Mouse (Mus musculus) thymus, adult 2 months (tissue): ENCODE results near the gene Olfr91. TPM values are rescaled to one million over a fixed set of nuclear protein-coding genes. Genes with fewer than 3 reads are reported as not detected.

Experiments
- DNase-seq: peaks from one replicate; pipeline ENCODE4 v3.0.0; 2021
- H3K27ac ChIP-seq: fragments of 200-500 bp; 2 replicates; pipeline ENCODE4 v1.5.1; 2012; ENCODE audit warnings: low read length, control low read depth; ENCODE audit not compliant: control insufficient read depth, insufficient read depth
- H3K27me3 ChIP-seq: fragments of 200-500 bp; 2 replicates; pipeline ENCODE4 v1.6.1; 2012; ENCODE audit warnings: mild to moderate bottlenecking, low read length, moderate library complexity, mixed read lengths; ENCODE audit not compliant: control insufficient read depth, insufficient read depth
- H3K36me3 ChIP-seq: fragments of 200-500 bp; 2 replicates; pipeline ENCODE4 v1.6.1; 2012; ENCODE audit warnings: mild to moderate bottlenecking, low read length, moderate library complexity; ENCODE audit not compliant: control insufficient read depth, insufficient read depth
- H3K4me1 ChIP-seq: fragments of 200-500 bp; replicated peaks from 2 replicates; pipeline ENCODE4 v1.6.1; 2012; ENCODE audit warnings: low read length; ENCODE audit not compliant: control insufficient read depth, insufficient read depth
- H3K4me3 ChIP-seq: fragments of 200-500 bp; 2 replicates; pipeline ENCODE4 v1.5.1; 2012; ENCODE audit warnings: mild to moderate bottlenecking, low read length, control low read depth, moderate library complexity; ENCODE audit not compliant: control insufficient read depth, insufficient read depth
- CTCF ChIP-seq: fragments of 200-500 bp; IDR thresholded peaks from 2 replicates; pipeline ENCODE4 v1.5.1; 2012; ENCODE audit warnings: mild to moderate bottlenecking, control low read depth, low read length, moderate library complexity, borderline replicate concordance; ENCODE audit not compliant: control insufficient read depth, poor library complexity, insufficient read depth; ENCODE audit errors: extremely low read depth
- POLR2A ChIP-seq: fragments of 200-500 bp; IDR thresholded peaks from 2 replicates; pipeline ENCODE4 v1.6.1; 2012; ENCODE audit warnings: mild to moderate bottlenecking, low read length, control low read depth, moderate library complexity; ENCODE audit not compliant: control insufficient read depth, poor library complexity, insufficient read depth; ENCODE audit errors: extremely low read depth
- WGBS: fragments of 180-500 bp; shearing (Covaris S2); methylation state at CpG from one replicate; pipeline ENCODE4 v1.1.7; 2018; 5-methylcytosine and 5-hydroxymethylcytosine counted together
- polyA plus RNA-seq: library from polyadenylated mRNA; depleted of rRNA; stranded (reverse); fragments of >200 nt; gene quantifications from 2 replicates; pipeline ENCODE4 v1.2.3, GENCODE M21; 2012

Olfr91 gene
- polyA plus RNA-seq, 1 experiment, result not detected

GRCm38 (mm10) chr17:37063686-37064495 lies 34.2 kb downstream of the Olfr91 start:
- TF ChIP-seq CTCF, result no peak
- no peak for TF ChIP-seq POLR2A
- Histone ChIP-seq H3K27ac (no peak overlapping the region), H3K27me3 (no peaks in the 10 kb centered on the region), H3K4me3 (no peak overlapping the region), H3K36me3 (peaks cover 54% of the 10 kb centered on the region), H3K4me1 (no peaks in the 10 kb centered on the region)
- DNase-seq, result no peak
- 94% methylated on average over 11 of the region's 11 CpGs for WGBS

- WGBS, result 94% methylated on average over 10 of the region's 10 CpGs
Observed at GRCm38 (mm10) chr17:37063063-37063462, 35.0 kb downstream of the Olfr91 start.

DNA sequence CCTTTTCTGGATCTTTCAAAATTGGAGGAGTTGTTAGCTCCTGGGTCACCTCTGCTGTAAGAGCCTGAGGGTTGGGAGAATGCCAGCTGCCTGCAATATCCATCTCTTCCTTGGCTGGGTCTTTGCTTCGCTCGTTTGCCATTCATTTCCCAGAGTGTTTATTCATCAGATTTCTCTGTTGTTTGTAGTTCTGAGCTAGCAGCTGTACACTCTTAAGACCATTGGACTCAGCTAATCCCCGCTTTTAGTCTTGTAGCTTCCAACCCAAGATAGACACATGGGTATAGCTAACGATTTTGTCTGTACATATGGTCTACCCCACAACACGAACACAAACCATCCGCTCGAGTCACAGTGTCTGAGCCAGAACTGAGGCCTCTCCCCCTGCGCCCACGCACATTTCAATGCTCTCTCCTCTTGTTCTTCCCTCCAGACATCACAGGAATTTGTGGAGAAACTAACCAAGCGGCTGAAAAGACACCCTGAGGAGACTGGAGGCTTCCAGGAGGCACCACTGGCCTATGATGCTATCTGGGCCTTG lies 35.9 kb downstream of the Olfr91 start:
- no peak for TF ChIP-seq POLR2A
- TF ChIP-seq CTCF, result no peak
- Histone ChIP-seq H3K36me3 (peaks cover 56% of the 10 kb centered on the region), H3K4me1 (no peaks in the 10 kb centered on the region), H3K27me3 (no peaks in the 10 kb centered on the region), H3K4me3 (no peak overlapping the region), H3K27ac (no peak overlapping the region)
- WGBS, result 94% methylated on average over 10 of the region's 10 CpGs
- no peak for DNase-seq

More at GRCm38 (mm10) chr17:37063063-37063462, 35.0 kb downstream of the Olfr91 start:
- Histone ChIP-seq H3K4me3 (no peak overlapping the region), H3K4me1 (no peaks in the 10 kb centered on the region), H3K27me3 (no peaks in the 10 kb centered on the region), H3K27ac (no peak overlapping the region), H3K36me3 (peaks cover 58% of the 10 kb centered on the region)
- DNase-seq, result no peak
- TF ChIP-seq POLR2A (no peak), CTCF (no peak)

GRCm38 (mm10) chr17:37061435-37061834 lies 36.6 kb downstream of the Olfr91 start:
- 90% methylated on average over 3 of the region's 3 CpGs for WGBS
- no peak overlapping the region for H3K4me3 ChIP-seq
- no peak for DNase-seq
- H3K4me1 ChIP-seq, result no peaks in the 10 kb centered on the region
- no peak for TF ChIP-seq CTCF
- TF ChIP-seq POLR2A, result no peak
- peaks cover 55% of the 10 kb centered on the region for H3K36me3 ChIP-seq
- H3K27me3 ChIP-seq, result no peaks in the 10 kb centered on the region
- H3K27ac ChIP-seq, result no peak overlapping the region

GRCm38 (mm10) chr17:37056957-37057356 lies 41.1 kb downstream of the Olfr91 start:
- no peaks in the 10 kb centered on the region for H3K4me1 ChIP-seq
- no peak for DNase-seq
- no peaks in the 10 kb centered on the region for H3K27me3 ChIP-seq
- H3K36me3 ChIP-seq, result peaks cover 36% of the 10 kb centered on the region
- H3K27ac ChIP-seq, result no peak overlapping the region
- WGBS, result 97% methylated on average over 6 of the region's 6 CpGs
- H3K4me3 ChIP-seq, result no peak overlapping the region
- TF ChIP-seq POLR2A (no peak), CTCF (no peak)

- TF ChIP-seq CTCF (no peak), POLR2A (no peak)
- peaks cover 14% of the 10 kb centered on the region for H3K36me3 ChIP-seq
- H3K4me3 ChIP-seq, result no peak overlapping the region
- no peak for DNase-seq
- WGBS, result 26% methylated on average over 4 of the region's 4 CpGs
- H3K27me3 ChIP-seq, result peaks cover 7% of the 10 kb centered on the region
- H3K4me1 ChIP-seq, result peaks cover 20% of the 10 kb centered on the region
- H3K27ac ChIP-seq, result no peak overlapping the region
Observed at GRCm38 (mm10) chr17:37051745-37052144, 46.3 kb downstream of the Olfr91 start.
